In the genomic region with DNA sequence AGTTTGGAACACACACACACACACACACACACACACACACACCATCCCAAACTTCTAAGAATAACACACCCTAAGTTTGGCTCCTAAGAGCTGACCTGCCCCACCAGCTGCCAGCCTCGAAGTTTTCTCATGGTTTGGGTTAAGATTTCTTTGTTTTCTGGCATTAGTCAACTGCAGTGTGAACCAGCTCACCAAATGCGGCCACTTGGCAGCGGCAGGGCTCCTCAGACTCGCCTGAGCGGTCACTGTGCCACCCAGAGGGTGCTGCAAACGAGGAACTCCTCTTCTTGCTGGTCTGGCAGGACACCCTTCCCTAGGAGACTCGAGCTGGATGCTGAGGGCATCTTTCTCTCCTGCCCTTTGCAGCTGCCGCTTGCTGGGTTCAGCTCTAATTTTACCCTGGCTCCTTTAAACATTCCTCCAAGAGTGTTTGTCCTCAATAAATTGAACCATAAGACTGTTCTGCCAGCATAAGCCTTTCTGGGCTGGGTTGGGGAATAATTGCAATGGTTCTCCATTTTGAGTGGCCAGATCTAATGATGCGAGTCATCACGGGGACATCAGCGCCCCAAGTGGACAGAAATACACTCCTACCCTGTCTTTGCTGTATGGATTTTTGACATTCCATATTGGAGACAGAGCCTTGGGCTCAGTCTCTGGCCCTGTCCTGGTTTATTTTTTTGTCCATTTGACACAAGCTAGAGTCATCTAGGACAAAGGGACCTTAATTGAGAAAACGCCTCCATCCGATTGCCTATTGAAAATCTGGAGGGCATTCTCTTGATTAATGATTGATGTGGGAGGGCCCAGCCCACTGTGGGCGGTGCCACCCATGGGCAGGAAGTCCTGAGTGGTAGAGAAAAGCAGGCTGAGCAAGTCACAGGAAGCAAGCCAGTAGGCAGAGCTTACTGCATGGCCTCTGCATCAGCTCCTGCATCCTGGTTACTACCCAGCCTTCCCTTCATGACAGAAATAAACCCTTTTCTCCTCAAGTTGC, we compare ENCODE assay signal across 8 mouse cellular contexts. TPM values are rescaled to one million over a fixed set of nuclear protein-coding genes. Genes with fewer than 3 reads are reported as not detected.
DNase-seq lines count a peak whose midpoint lies in the region; ATAC-seq and TF ChIP-seq lines count a peak whose summit lies in the region.

No protein-coding gene starts in this region.

- 0 out of 2 replicates have a peak overlapping the region, but pooled peaks have one; percentile 29 for H3K27ac ChIP-seq in forebrain, postnatal 0 days (ENCODE audit: low read depth, low read length)
- no peak overlapping the region for H3K27ac ChIP-seq in forebrain, embryonic 13.5 days
- H3K27ac ChIP-seq in kidney, embryonic 15.5 days: peak overlapping the region; percentile 54; the same call in 1 of the 2 replicates

- peak; percentile 14; the same call in 1 of the 2 replicates for TF ChIP-seq CTCF in forebrain, postnatal 0 days (IDR thresholded peaks at IDR 0.05; ENCODE audit: low read depth)

- H3K9me3 ChIP-seq in forebrain, postnatal 0 days (ENCODE audit: low read length): no peaks in the 10 kb centered on the region
- H3K9me3 ChIP-seq in forebrain, embryonic 13.5 days (replicated peaks): no peaks in the 10 kb centered on the region
- H3K9me3 ChIP-seq in kidney, embryonic 15.5 days (replicated peaks): no peaks in the 10 kb centered on the region

- intact Hi-C loops in gastrocnemius, postnatal 14 days (cut with DNase I; ENCODE audit: low total_unique reads): no loop called here

- no peaks in the 10 kb centered on the region for H3K36me3 ChIP-seq in forebrain, postnatal 0 days (ENCODE audit: insufficient read depth)
- no peaks in the 10 kb centered on the region for H3K36me3 ChIP-seq in forebrain, embryonic 13.5 days (ENCODE audit: poor library complexity, severe bottlenecking)
- peaks cover 8% of the 10 kb centered on the region; the same call in 1 of the 2 replicates for H3K36me3 ChIP-seq in kidney, embryonic 15.5 days

- no peaks in the 10 kb centered on the region for H3K27me3 ChIP-seq in forebrain, postnatal 0 days (ENCODE audit: insufficient read depth, low read length)
- no peaks in the 10 kb centered on the region for H3K27me3 ChIP-seq in forebrain, embryonic 13.5 days
- H3K27me3 ChIP-seq in kidney, embryonic 15.5 days: no peaks in the 10 kb centered on the region

- DNase-seq in forebrain, postnatal 0 days: peak; percentile 18
- DNase-seq in thymus, postnatal 0 days (ENCODE audit: low spot score): peak; percentile 47
- DNase-seq in thymus, postnatal 10 days (ENCODE audit: low spot score in 2 of 2): no peak
- peak; percentile 48 for DNase-seq in thymus, postnatal 4 days
- no peak for DNase-seq in gastrocnemius, postnatal 14 days
- no peak for DNase-seq in layer of hippocampus, postnatal 25 days (ENCODE audit: extremely low spot score in 1 of 2, low spot score in 1 of 2)

- no peak for ATAC-seq in forebrain, postnatal 0 days
- ATAC-seq in forebrain, embryonic 13.5 days: no peak
- peak; percentile 52; the same call in 1 of the 2 replicates for ATAC-seq in kidney, embryonic 15.5 days (replicated peaks; ENCODE audit: low FRiP score)

- WGBS in forebrain, postnatal 0 days: 57% methylated on average over 14 of the region's 14 CpGs
- 73% methylated on average over 14 of the region's 14 CpGs for WGBS in forebrain, embryonic 13.5 days
- 71% methylated on average over 14 of the region's 14 CpGs for WGBS in kidney, embryonic 15.5 days

- no peak overlapping the region for H3K4me2 ChIP-seq in forebrain, postnatal 0 days (ENCODE audit: low read depth)
- H3K4me2 ChIP-seq in forebrain, embryonic 13.5 days: no peak overlapping the region
- H3K4me2 ChIP-seq in kidney, embryonic 15.5 days: no peak overlapping the region

- peaks cover 25% of the 10 kb centered on the region for H3K4me1 ChIP-seq in forebrain, postnatal 0 days (ENCODE audit: insufficient read depth)
- peaks cover 61% of the 10 kb centered on the region for H3K4me1 ChIP-seq in forebrain, embryonic 13.5 days
- H3K4me1 ChIP-seq in kidney, embryonic 15.5 days: peaks cover 78% of the 10 kb centered on the region

- no peak overlapping the region for H3K9ac ChIP-seq in forebrain, postnatal 0 days
- H3K9ac ChIP-seq in forebrain, embryonic 13.5 days: no peak overlapping the region
- no peak overlapping the region for H3K9ac ChIP-seq in kidney, embryonic 15.5 days

- H3K4me3 ChIP-seq in forebrain, postnatal 0 days (ENCODE audit: low read depth, low read length): no peak overlapping the region
- H3K4me3 ChIP-seq in forebrain, embryonic 13.5 days: no peak overlapping the region
- H3K4me3 ChIP-seq in kidney, embryonic 15.5 days (replicated peaks): no peak overlapping the region

RNA-seq across cellular contexts. Expression of a gene that starts 37.7 kb away (rescaled TPM):
- 5.1 and 8.8 TPM in 2 replicates for total RNA-seq in forebrain, postnatal 0 days (2014; rRNA removed)
- polyA plus RNA-seq in forebrain, postnatal 0 days (2015; fragmentation: Nextera tagmentation; extraction: Ambion mirVana): 4.9 and 6.2 TPM in 2 replicates
- 7.2 and 8.2 TPM in 2 replicates for polyA plus RNA-seq in forebrain, embryonic 13.5 days (2015; fragmentation: Nextera tagmentation; extraction: Ambion mirVana)
- 18.2 and 19.1 TPM in 2 replicates for polyA plus RNA-seq in thymus, postnatal 0 days (2015; fragmentation: Nextera tagmentation; extraction: Ambion mirVana)
- polyA plus RNA-seq in kidney, embryonic 15.5 days (2015; fragmentation: Nextera tagmentation; extraction: Ambion mirVana): 41.9 and 43.7 TPM in 2 replicates
- total RNA-seq in gastrocnemius, postnatal 14 days (2021): 10 to 100 TPM; 31.7 to 32.9 TPM
- total RNA-seq in layer of hippocampus, postnatal 25 days (2021): 1 to 10 TPM; 7.6 to 8.5 TPM

Comparison
In these comparisons a context has a peak if more than half of its experiments do, and no peak if none do; other contexts are left out.
1. DNase-seq: peak in forebrain, postnatal 0 days (single experiment), thymus, postnatal 0 days (single experiment) and thymus, postnatal 4 days (single experiment); none in thymus, postnatal 10 days (0 of 2), gastrocnemius, postnatal 14 days (single experiment) and layer of hippocampus, postnatal 25 days (0 of 2).